Mouse (Mus musculus): ENCODE results near the gene Abcb9. TPM values are rescaled to one million over a fixed set of nuclear protein-coding genes. Genes with fewer than 3 reads are reported as not detected.

Abcb9 gene
- polyA plus RNA-seq, 1 experiment, result 1.9 TPM

- peak overlapping the region; percentile 94 for H3K27ac ChIP-seq (ENCODE audit: insufficient read depth, low read depth, low read length)
- H3K4me3 ChIP-seq (ENCODE audit: insufficient read depth, low read length), result peak overlapping the region; percentile 11; the same call in 1 of the 2 replicates
- TF ChIP-seq POLR2A (IDR thresholded peaks at IDR 0.05; ENCODE audit: borderline replicate concordance, low read depth, low read length), result no peak
- 0 out of 2 replicates have a peak, but pooled peaks have one; percentile 9 for TF ChIP-seq CTCF (IDR thresholded peaks at IDR 0.05; ENCODE audit: low read depth, low read length)
- peaks cover 56% of the 10 kb centered on the region for H3K4me1 ChIP-seq (ENCODE audit: control insufficient read depth, insufficient read depth, low read length)
These were observed 46.2 kb downstream of the Abcb9 start for GRCm38 (mm10) chr5:124049249-124050045.

GRCm38 (mm10) chr5:124046741-124047401 lies 48.7 kb downstream of the Abcb9 start:
- TF ChIP-seq CTCF (IDR thresholded peaks at IDR 0.05; ENCODE audit: low read depth, low read length) (no peak), POLR2A (IDR thresholded peaks at IDR 0.05; ENCODE audit: borderline replicate concordance, low read depth, low read length) (no peak)
- Histone ChIP-seq H3K4me3 (ENCODE audit: insufficient read depth, low read length) (no peak overlapping the region), H3K4me1 (ENCODE audit: control insufficient read depth, insufficient read depth, low read length) (peaks cover 54% of the 10 kb centered on the region), H3K27ac (ENCODE audit: insufficient read depth, low read depth, low read length) (peak overlapping the region; percentile 77)

- Histone ChIP-seq H3K4me3 (ENCODE audit: insufficient read depth, low read length) (no peak overlapping the region), H3K27ac (ENCODE audit: insufficient read depth, low read depth, low read length) (no peak overlapping the region), H3K4me1 (ENCODE audit: control insufficient read depth, insufficient read depth, low read length) (peaks cover 42% of the 10 kb centered on the region)
- TF ChIP-seq CTCF (IDR thresholded peaks at IDR 0.05; ENCODE audit: low read depth, low read length), result no peak
- TF ChIP-seq POLR2A (IDR thresholded peaks at IDR 0.05; ENCODE audit: borderline replicate concordance, low read depth, low read length), result no peak
These were observed 50.1 kb downstream of the Abcb9 start for GRCm38 (mm10) chr5:124045453-124046010.

- no peak overlapping the region for H3K4me3 ChIP-seq (ENCODE audit: insufficient read depth, low read length)
- TF ChIP-seq POLR2A (IDR thresholded peaks at IDR 0.05; ENCODE audit: borderline replicate concordance, low read depth, low read length), result no peak
These were observed 51.6 kb downstream of the Abcb9 start for GRCm38 (mm10) chr5:124043999-124044398.

GRCm38 (mm10) chr5:124043212-124043978 lies 52.2 kb downstream of the Abcb9 start:
- no peak for TF ChIP-seq CTCF (IDR thresholded peaks at IDR 0.05; ENCODE audit: low read depth, low read length)
- TF ChIP-seq POLR2A (IDR thresholded peaks at IDR 0.05; ENCODE audit: borderline replicate concordance, low read depth, low read length), result no peak
- Histone ChIP-seq H3K4me3 (ENCODE audit: insufficient read depth, low read length) (no peak overlapping the region), H3K27ac (ENCODE audit: insufficient read depth, low read depth, low read length) (no peak overlapping the region), H3K4me1 (ENCODE audit: control insufficient read depth, insufficient read depth, low read length) (peaks cover 23% of the 10 kb centered on the region)

More at GRCm38 (mm10) chr5:124043999-124044398, 51.6 kb downstream of the Abcb9 start:
- Histone ChIP-seq H3K27ac (ENCODE audit: insufficient read depth, low read depth, low read length) (no peak overlapping the region), H3K4me1 (ENCODE audit: control insufficient read depth, insufficient read depth, low read length) (peaks cover 29% of the 10 kb centered on the region)

- TF ChIP-seq POLR2A (IDR thresholded peaks at IDR 0.05; ENCODE audit: borderline replicate concordance, low read depth, low read length) (no peak), CTCF (IDR thresholded peaks at IDR 0.05; ENCODE audit: low read depth, low read length) (no peak)
- Histone ChIP-seq H3K27ac (ENCODE audit: insufficient read depth, low read depth, low read length) (no peak overlapping the region), H3K4me3 (ENCODE audit: insufficient read depth, low read length) (no peak overlapping the region), H3K4me1 (ENCODE audit: control insufficient read depth, insufficient read depth, low read length) (peaks cover 12% of the 10 kb centered on the region)
These were observed 54.5 kb downstream of the Abcb9 start for GRCm38 (mm10) chr5:124041097-124041496.

GRCm38 (mm10) chr5:124039602-124040001 lies 56.0 kb downstream of the Abcb9 start:
- H3K4me3 ChIP-seq (ENCODE audit: insufficient read depth, low read length), result no peak overlapping the region
- H3K4me1 ChIP-seq (ENCODE audit: control insufficient read depth, insufficient read depth, low read length), result peaks cover 11% of the 10 kb centered on the region
- TF ChIP-seq CTCF (IDR thresholded peaks at IDR 0.05; ENCODE audit: low read depth, low read length), result no peak
- TF ChIP-seq POLR2A (IDR thresholded peaks at IDR 0.05; ENCODE audit: borderline replicate concordance, low read depth, low read length), result no peak
- H3K27ac ChIP-seq (ENCODE audit: insufficient read depth, low read depth, low read length), result no peak overlapping the region

GRCm38 (mm10) chr5:124036836-124037235 lies 58.8 kb downstream of the Abcb9 start:
- Histone ChIP-seq H3K4me1 (ENCODE audit: control insufficient read depth, insufficient read depth, low read length) (peaks cover 11% of the 10 kb centered on the region), H3K4me3 (ENCODE audit: insufficient read depth, low read length) (no peak overlapping the region), H3K27ac (ENCODE audit: insufficient read depth, low read depth, low read length) (no peak overlapping the region)
- no peak for TF ChIP-seq POLR2A (IDR thresholded peaks at IDR 0.05; ENCODE audit: borderline replicate concordance, low read depth, low read length)
- no peak for TF ChIP-seq CTCF (IDR thresholded peaks at IDR 0.05; ENCODE audit: low read depth, low read length)

- H3K4me1 ChIP-seq (ENCODE audit: control insufficient read depth, insufficient read depth, low read length), result peaks cover 11% of the 10 kb centered on the region
- H3K4me3 ChIP-seq (ENCODE audit: insufficient read depth, low read length), result no peak overlapping the region
- TF ChIP-seq CTCF (IDR thresholded peaks at IDR 0.05; ENCODE audit: low read depth, low read length), result no peak
- TF ChIP-seq POLR2A (IDR thresholded peaks at IDR 0.05; ENCODE audit: borderline replicate concordance, low read depth, low read length), result no peak
- no peak overlapping the region for H3K27ac ChIP-seq (ENCODE audit: insufficient read depth, low read depth, low read length)
These were observed 59.3 kb downstream of the Abcb9 start for GRCm38 (mm10) chr5:124036341-124036740.

Measured in bone marrow macrophage, adult 2 months (primary cell).